Mouse (Mus musculus) bone marrow, adult 2 months (tissue): Measurements from ENCODE around the gene Setd1a. TPM values are rescaled to one million over a fixed set of nuclear protein-coding genes. Genes with fewer than 3 reads are reported as not detected.
A peak's percentile ranks its signal among the peaks of the same experiment; 100 is the strongest.
"Not testable (repeated sequence)": the region's sequence is repeated elsewhere in the genome, so short reads cannot be mapped to it uniquely, and the experiment has no call there.

Experiments
- H3K27ac ChIP-seq: fragments of 200-500 bp; 2 replicates; pipeline ENCODE4 v1.5.1; 2012; ENCODE audit warnings: low read depth, mild to moderate bottlenecking, control low read depth, inconsistent platforms, low read length; ENCODE audit not compliant: control insufficient read depth, poor library complexity, insufficient read depth
- H3K4me1 ChIP-seq: fragments of 200-500 bp; 2 replicates; pipeline ENCODE4 v1.6.1; 2011; ENCODE audit warnings: low read length; ENCODE audit not compliant: control insufficient read depth, insufficient read depth
- H3K4me3 ChIP-seq: fragments of 200-500 bp; replicated peaks from 2 replicates; pipeline ENCODE3; 2011; ENCODE audit warnings: mild to moderate bottlenecking, low read depth, low read length, control low read depth; ENCODE audit not compliant: control insufficient read depth
- CTCF ChIP-seq: fragments of 200-500 bp; IDR thresholded peaks from 2 replicates; pipeline ENCODE4 v1.5.1; 2011; ENCODE audit warnings: low read length, control low read depth; ENCODE audit not compliant: control insufficient read depth, insufficient read depth
- POLR2A ChIP-seq: fragments of 200-500 bp; IDR thresholded peaks from 2 replicates; pipeline ENCODE4 v1.6.1; 2011; ENCODE audit warnings: low read depth, mild to moderate bottlenecking, control low read depth, low read length, borderline replicate concordance; ENCODE audit not compliant: control insufficient read depth
- whole genome bisulfite sequencing: fragments of 180-500 bp; shearing (Covaris S2); methylation state at CpG from one replicate; pipeline ENCODE4 v1.1.7; 2018; 5-methylcytosine and 5-hydroxymethylcytosine counted together
- polyA plus RNA-seq: library from polyadenylated mRNA; stranded (reverse); fragments of >200 nt; gene quantifications from 2 replicates; pipeline ENCODE4 v1.2.4, GENCODE M21; 2011; ENCODE audit warnings: low replicate concordance; ENCODE audit not compliant: missing spikeins, insufficient read depth, insufficient read length

The Setd1a gene
- polyA plus RNA-seq, 1 experiment: 36.3 TPM

DNA sequence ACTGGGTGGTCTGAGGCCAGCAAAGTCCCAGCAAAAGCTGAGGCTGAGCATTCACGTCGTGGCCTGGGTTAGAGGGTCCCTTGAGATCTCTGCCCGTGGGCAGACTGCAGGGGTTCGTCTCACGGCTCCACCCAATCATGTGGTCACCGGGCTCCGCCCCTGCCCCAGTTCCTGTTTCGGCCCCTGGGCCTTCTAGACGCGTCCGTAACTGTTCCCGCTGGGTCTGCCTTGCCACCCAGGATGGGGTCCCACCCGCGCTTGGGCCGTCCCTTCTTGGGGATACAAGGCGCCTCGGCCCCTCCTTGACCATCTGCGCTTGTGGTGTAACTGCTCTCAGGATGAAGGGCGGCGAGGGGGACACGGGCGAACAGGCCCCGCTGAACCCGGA, 6.8 kb upstream of the Setd1a start, which contains the start of gene Orai3:
Gene Orai3 (plus strand): TSS at position 165 of the 388 bp plus-strand sequence.
- Histone ChIP-seq H3K27ac (peak within 1 kb of the TSS; percentile 88), H3K4me1 (peaks cover 2% of the 10 kb centered on the region; the same call in 1 of the 2 replicates), H3K4me3 (peak within 1 kb of the TSS; percentile 81)
- TF ChIP-seq CTCF: no peak
- TF ChIP-seq POLR2A: peak; percentile 95; the same call in 1 of the 2 replicates
- WGBS: under 1% methylated on average over 24 of the region's 24 CpGs

DNA sequence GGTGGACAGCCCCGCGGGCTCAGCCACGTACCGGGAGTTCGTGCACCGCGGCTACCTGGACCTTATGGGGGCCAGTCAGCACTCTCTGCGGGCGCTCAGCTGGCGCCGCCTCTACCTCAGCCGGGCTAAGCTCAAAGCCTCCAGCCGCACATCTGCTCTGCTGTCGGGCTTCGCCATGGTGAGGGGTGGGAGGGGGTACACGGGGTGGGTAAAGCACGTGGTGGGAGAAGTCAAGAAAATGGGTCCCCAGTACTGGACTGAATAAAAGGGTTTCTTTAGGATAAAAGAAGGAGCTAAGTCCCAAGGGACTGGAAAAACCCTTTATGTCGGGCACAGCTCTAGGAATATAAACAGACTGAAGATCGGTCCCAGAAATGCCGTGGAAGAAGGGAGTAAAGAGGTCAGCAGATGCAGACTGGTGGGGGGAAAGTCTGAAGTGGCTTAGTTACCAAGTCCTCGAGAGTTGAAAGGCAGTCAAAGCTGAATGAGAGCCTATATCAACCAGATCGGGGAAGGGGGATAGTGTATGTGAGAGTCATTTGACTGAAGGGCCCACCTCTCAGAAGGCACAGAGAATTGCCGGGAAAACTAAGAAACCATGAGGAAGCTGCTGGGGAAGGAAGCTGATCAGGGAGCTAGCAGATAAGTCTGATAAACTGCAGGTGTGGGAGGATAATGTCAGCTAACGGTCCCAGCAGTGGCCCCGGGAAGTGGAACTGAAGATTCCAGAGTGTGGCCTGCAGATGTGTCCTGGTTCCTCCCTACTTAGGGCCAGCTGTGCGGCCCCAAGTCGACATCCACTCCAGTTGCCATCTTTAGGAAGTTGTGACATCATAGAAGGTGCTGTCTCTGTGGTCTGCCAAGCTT, 6.2 kb upstream of the Setd1a start:
- WGBS: under 1% methylated on average over 27 of the region's 27 CpGs
- Histone ChIP-seq H3K4me1 (peaks cover 2% of the 10 kb centered on the region; the same call in 1 of the 2 replicates), H3K4me3 (peak overlapping the region; percentile 81), H3K27ac (peak overlapping the region; percentile 88)
- no peak for TF ChIP-seq CTCF
- no peak for TF ChIP-seq POLR2A

DNA sequence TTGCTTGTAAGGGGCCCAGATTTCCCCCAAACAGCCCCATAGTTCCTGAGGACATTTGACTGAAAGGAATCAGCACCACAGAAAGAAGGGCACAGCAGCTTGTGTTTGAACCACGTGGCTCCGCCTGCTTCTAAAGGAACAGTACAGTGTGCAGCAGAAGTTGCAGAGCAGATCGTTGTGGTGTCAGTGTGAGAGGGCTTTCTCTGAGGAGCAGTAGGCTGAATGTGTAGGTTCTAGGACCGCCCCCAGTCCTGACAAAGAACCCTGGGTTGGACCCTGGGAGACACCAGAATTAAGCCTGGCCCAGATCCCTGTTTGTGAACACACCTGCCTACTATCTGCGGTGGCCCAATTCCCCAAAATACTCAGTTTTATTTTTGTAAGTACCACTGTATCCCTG, 5.2 kb upstream of the Setd1a start:
- WGBS: 50% methylated on average over 5 of the region's 5 CpGs
- H3K4me3 ChIP-seq: no peak overlapping the region
- H3K27ac ChIP-seq: no peak overlapping the region
- H3K4me1 ChIP-seq: peaks cover 2% of the 10 kb centered on the region; the same call in 1 of the 2 replicates
- TF ChIP-seq POLR2A (no peak), CTCF (no peak)

DNA sequence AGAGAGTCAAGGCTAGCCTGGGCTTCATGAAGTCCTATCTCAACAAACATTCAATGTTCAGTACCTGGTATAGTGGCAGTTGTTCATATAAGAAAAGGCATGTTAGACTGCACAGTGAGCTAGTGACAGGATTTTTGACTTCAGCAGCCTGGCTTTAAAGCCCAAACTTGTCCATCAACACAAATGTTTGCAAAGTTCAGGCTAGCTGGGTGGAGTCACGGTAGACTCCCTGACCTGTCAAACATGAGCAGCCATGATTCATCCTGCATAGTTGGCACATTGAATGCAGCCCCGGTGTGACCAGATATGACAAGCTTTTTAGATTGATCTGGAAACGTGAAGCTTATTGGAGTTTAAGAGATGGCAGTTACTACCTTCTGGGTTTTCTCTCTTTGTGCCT, 4.4 kb upstream of the Setd1a start:
- WGBS: 68% methylated on average over 3 of the region's 3 CpGs
- no peaks in the 10 kb centered on the region for H3K4me1 ChIP-seq
- no peak overlapping the region for H3K27ac ChIP-seq
- H3K4me3 ChIP-seq: no peak overlapping the region
- no peak for TF ChIP-seq CTCF
- no peak for TF ChIP-seq POLR2A

DNA sequence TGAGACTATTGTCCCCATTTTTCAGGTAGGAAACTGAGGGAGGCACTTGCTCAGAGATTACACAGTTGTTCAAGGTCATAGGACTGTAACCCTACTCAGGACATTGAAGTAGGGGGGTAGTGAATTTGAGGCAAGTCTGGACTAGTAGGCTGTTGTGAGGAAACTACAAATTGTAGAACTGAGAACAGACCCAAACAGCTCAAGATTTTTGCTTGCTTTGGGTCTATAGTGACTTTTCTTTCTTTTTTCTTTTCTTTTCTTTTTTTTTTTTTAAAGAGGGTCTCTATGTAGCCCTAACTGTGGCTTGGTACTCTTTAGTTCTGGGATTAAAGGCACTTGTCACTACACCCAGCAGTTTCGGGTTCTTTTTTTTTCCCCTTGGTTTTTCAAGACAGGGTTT, 3.9 kb upstream of the Setd1a start:
- no peak overlapping the region for H3K4me3 ChIP-seq
- H3K4me1 ChIP-seq: no peaks in the 10 kb centered on the region
- 84% methylated on average over 1 of the region's 1 CpGs for WGBS
- TF ChIP-seq CTCF (no peak), POLR2A (no peak)
- no peak overlapping the region for H3K27ac ChIP-seq

DNA sequence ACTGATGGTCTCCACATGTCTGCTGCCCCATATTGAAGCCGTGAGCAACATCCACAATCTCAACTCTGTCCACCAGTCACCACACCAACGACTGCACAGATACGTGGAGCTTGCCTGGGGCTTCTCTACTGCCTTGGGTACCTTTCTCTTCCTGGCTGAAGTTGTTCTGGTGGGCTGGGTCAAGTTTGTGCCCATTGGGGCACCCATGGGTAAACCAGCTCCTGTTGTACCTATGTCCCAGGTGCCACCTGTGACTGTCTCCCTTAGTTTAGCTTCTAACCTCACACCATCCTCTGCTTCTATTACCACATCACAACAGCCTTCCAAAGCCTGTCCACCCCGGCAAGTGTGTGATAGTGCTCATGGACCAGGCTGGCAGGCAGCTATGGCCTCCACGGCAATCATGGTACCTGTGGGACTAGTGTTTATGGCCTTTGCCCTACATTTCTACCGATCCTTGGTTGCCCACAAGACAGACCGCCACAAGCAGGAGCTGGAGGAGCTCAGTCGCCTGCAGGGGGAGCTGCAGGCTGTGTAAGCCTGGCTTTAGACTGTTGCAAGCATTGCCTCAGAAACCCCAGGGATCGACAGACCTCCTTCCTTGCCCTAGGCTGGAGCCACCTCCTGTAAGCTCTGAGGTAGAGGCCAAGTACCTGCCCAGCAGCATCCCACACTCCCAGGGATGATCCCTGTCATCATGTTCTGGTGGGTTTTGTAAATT, 2.6 kb upstream of the Setd1a start:
- no peak for TF ChIP-seq POLR2A
- peak; percentile 90 for TF ChIP-seq CTCF
- Histone ChIP-seq H3K27ac (no peak overlapping the region), H3K4me3 (no peak overlapping the region), H3K4me1 (no peaks in the 10 kb centered on the region)
- whole genome bisulfite sequencing: 34% methylated on average over 9 of the region's 9 CpGs

DNA sequence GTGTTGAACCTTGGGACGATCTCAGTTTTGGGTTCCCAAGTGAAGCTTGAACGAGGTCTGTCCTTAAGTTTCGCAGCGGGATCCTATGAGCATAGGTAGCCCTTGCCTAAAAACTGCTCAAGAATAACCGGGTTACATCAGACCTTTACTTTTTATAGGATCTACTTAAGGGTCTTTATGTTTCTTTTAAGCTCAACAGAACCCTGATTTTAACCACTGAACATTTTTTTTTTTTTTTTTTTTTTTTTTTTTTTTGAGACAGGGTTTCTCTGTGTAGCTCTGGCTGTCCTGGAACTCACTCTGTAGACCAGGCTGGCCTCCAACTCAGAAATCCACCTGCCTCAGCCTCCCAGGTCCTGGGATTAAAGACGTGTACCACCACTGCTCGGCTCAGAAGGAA, 633 bp upstream of the Setd1a start:
- peak overlapping the region; percentile 81 for H3K4me3 ChIP-seq
- H3K27ac ChIP-seq, H3K4me1 ChIP-seq: not testable (repeated sequence)
- 62% methylated on average over 7 of the region's 7 CpGs for WGBS

DNA sequence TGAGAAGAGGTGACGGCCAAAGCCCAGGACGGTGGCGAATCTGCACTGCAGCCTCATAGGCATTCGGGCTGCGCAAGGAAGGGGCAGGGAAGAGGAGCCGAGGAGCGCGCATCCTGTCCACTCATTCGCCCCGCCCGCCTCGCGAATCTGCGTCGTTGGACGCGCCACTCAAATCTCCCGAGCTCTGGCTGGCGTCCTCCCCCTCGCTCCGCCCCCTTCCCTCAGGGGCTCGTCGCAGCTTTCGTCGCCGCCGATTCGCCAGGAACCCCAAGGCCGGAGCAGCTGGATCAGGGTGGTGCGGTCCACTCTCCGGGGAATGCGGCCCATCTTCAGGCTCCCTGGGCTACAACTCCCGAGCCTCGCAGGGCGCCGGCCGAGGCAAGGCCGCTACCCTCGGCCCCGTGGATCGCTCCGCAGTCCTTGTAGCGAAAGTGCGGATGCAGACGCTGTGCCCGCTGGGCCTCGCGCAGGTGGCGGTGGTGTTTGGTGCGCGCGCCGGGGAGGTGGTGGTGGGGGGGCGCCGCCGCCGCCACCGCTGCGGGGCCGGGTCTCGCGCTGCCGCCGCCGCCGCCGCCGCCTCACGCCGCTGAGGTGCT, 506 bp downstream of the Setd1a start:
- WGBS: 1% methylated on average over 58 of the region's 70 CpGs
- peak overlapping the region; percentile 90 for H3K27ac ChIP-seq
- TF ChIP-seq CTCF (no peak), POLR2A (no peak)
- H3K4me3 ChIP-seq: peak overlapping the region; percentile 81
- H3K4me1 ChIP-seq: no peaks in the 10 kb centered on the region
